Mouse (Mus musculus) embryo, embryonic 9.5 days (tissue): ENCODE data around the gene Gm10282.

Experiments
- DNase-seq: peaks from one replicate; pipeline ENCODE4 v3.0.0-alpha.2; 2017; ENCODE audit errors: extremely low spot score

The Gm10282 gene

GRCm38 (mm10) chr8:72261431-72261830, 43.6 kb downstream of the Gm10282 start:
- DNase-seq: no peak

- DNase-seq: peak; percentile 77
Observed at GRCm38 (mm10) chr8:72261019-72261418, 44.0 kb downstream of the Gm10282 start.

- DNase-seq: no peak
Observed at GRCm38 (mm10) chr8:72260585-72260984, 44.5 kb downstream of the Gm10282 start.

GRCm38 (mm10) chr8:72259862-72260261, 45.2 kb downstream of the Gm10282 start:
- DNase-seq: no peak

- no peak for DNase-seq
Observed at GRCm38 (mm10) chr8:72257902-72258238, 47.2 kb downstream of the Gm10282 start.

- DNase-seq: peak; percentile 51
Observed at GRCm38 (mm10) chr8:72257171-72257901, 47.7 kb downstream of the Gm10282 start.
